Mouse (Mus musculus): ENCODE measurements around the gene Ccdc62.

Ccdc62 gene

GRCm38 (mm10) chr5:123980521-123981249, 50.2 kb downstream of the Ccdc62 start:
- no peak for DNase-seq

- no peak for DNase-seq
These were observed 50.7 kb downstream of the Ccdc62 start for GRCm38 (mm10) chr5:123981250-123981554.

GRCm38 (mm10) chr5:123982838-123983237, 52.4 kb downstream of the Ccdc62 start:
- DNase-seq = no peak

GRCm38 (mm10) chr5:123985434-123985833, 55.0 kb downstream of the Ccdc62 start:
- no peak for DNase-seq

GRCm38 (mm10) chr5:123986925-123987324, 56.4 kb downstream of the Ccdc62 start:
- no peak for DNase-seq

- no peak for DNase-seq
These were observed 57.0 kb downstream of the Ccdc62 start for GRCm38 (mm10) chr5:123987511-123987910.

- no peak for DNase-seq
These were observed 59.7 kb downstream of the Ccdc62 start for GRCm38 (mm10) chr5:123989941-123990885.

GRCm38 (mm10) chr5:123991321-123991720, 60.8 kb downstream of the Ccdc62 start:
- DNase-seq = no peak

GRCm38 (mm10) chr5:123992193-123992637, 61.7 kb downstream of the Ccdc62 start:
- peak; percentile 69 to 77 for DNase-seq

- DNase-seq = peak; percentile 89 to 95
These were observed 62.3 kb downstream of the Ccdc62 start for GRCm38 (mm10) chr5:123992794-123993193.

GRCm38 (mm10) chr5:123993263-123994036, 63.0 kb downstream of the Ccdc62 start:
- no peak for DNase-seq

- DNase-seq = no peak
These were observed 64.0 kb downstream of the Ccdc62 start for GRCm38 (mm10) chr5:123994468-123994867.

- no peak for DNase-seq
These were observed 64.9 kb downstream of the Ccdc62 start for GRCm38 (mm10) chr5:123995388-123995787.

GRCm38 (mm10) chr5:123996194-123996593, 65.7 kb downstream of the Ccdc62 start:
- peak in 1 of 2 experiments; percentile 73 for DNase-seq

- DNase-seq = no peak
These were observed 66.2 kb downstream of the Ccdc62 start for GRCm38 (mm10) chr5:123996695-123997094.

GRCm38 (mm10) chr5:123997211-123997751, 66.8 kb downstream of the Ccdc62 start:
- DNase-seq = no peak

- no peak for DNase-seq
These were observed 67.3 kb downstream of the Ccdc62 start for GRCm38 (mm10) chr5:123997811-123998210.

GRCm38 (mm10) chr5:123998370-123998769, 67.9 kb downstream of the Ccdc62 start:
- no peak for DNase-seq

- DNase-seq = peak; percentile 86 to 95
These were observed 70.3 kb downstream of the Ccdc62 start for GRCm38 (mm10) chr5:124000824-124001223.

GRCm38 (mm10) chr5:124001274-124001673, 70.8 kb downstream of the Ccdc62 start:
- no peak for DNase-seq

GRCm38 (mm10) chr5:124002876-124003275, 72.4 kb downstream of the Ccdc62 start:
- DNase-seq = peak; percentile 80 to 84

GRCm38 (mm10) chr5:124003375-124003774, 72.9 kb downstream of the Ccdc62 start:
- peak in 1 of 2 experiments; percentile 43 for DNase-seq

Measured in kidney, postnatal 36 days (tissue).